Mouse (Mus musculus): ENCODE results near the gene Hadhb. TPM values are rescaled to one million over a fixed set of nuclear protein-coding genes. Genes with fewer than 3 reads are reported as not detected.

Hadhb gene
- polyA plus RNA-seq, 1 experiment from 2014 or later = 147 TPM

GRCm38 (mm10) chr5:30220666-30221065 is 65.6 kb downstream of the Hadhb start:
- ATAC-seq (ENCODE audit: low read depth) (no peak), DNase-seq (ENCODE audit: low spot score) (no peak)
- no peaks in the 10 kb centered on the region for H3K4me1 ChIP-seq (ENCODE audit: control insufficient read depth, insufficient read depth, low read length)
- no peak overlapping the region for H3K4me3 ChIP-seq (ENCODE audit: low read depth, low read length)
- H3K9ac ChIP-seq (ENCODE audit: low read depth, low read length) = no peak overlapping the region
- H3K27ac ChIP-seq (replicated peaks; ENCODE audit: low read depth, low read length) = no peak overlapping the region
- no peak overlapping the region for H3K4me2 ChIP-seq (ENCODE audit: low read depth, low read length)
- 89% methylated on average over 8 of the region's 8 CpGs for WGBS
- no peaks in the 10 kb centered on the region for H3K9me3 ChIP-seq (ENCODE audit: control insufficient read depth, low read length)
- H3K36me3 ChIP-seq (ENCODE audit: control insufficient read depth, insufficient read depth, low read length) = peaks cover 7% of the 10 kb centered on the region; the same call in 1 of the 2 replicates
- no peaks in the 10 kb centered on the region for H3K27me3 ChIP-seq (replicated peaks; ENCODE audit: control insufficient read depth, insufficient read depth, low read length)

- Histone ChIP-seq H3K4me1 (ENCODE audit: control insufficient read depth, insufficient read depth, low read length) (no peaks in the 10 kb centered on the region), H3K27me3 (replicated peaks; ENCODE audit: control insufficient read depth, insufficient read depth, low read length) (no peaks in the 10 kb centered on the region), H3K4me2 (ENCODE audit: low read depth, low read length) (no peak overlapping the region), H3K4me3 (ENCODE audit: low read depth, low read length) (no peak overlapping the region), H3K9me3 (ENCODE audit: control insufficient read depth, low read length) (no peaks in the 10 kb centered on the region), H3K36me3 (ENCODE audit: control insufficient read depth, insufficient read depth, low read length) (peaks cover 7% of the 10 kb centered on the region; the same call in 1 of the 2 replicates), H3K9ac (ENCODE audit: low read depth, low read length) (no peak overlapping the region), H3K27ac (replicated peaks; ENCODE audit: low read depth, low read length) (no peak overlapping the region)
- DNase-seq (ENCODE audit: low spot score) (no peak), ATAC-seq (ENCODE audit: low read depth) (no peak)
- WGBS = 97% methylated on average over 8 of the region's 8 CpGs
Observed at GRCm38 (mm10) chr5:30222681-30223080, 67.6 kb downstream of the Hadhb start.

- 80% methylated on average over 4 of the region's 4 CpGs for WGBS
- H3K4me3 ChIP-seq (ENCODE audit: low read depth, low read length) = no peak overlapping the region
Observed at GRCm38 (mm10) chr5:30230901-30231300, 75.9 kb downstream of the Hadhb start.

GRCm38 (mm10) chr5:30231891-30232270 is 76.8 kb downstream of the Hadhb start:
- H3K4me3 ChIP-seq (ENCODE audit: low read depth, low read length) = peak overlapping the region; percentile 76
- no peaks in the 10 kb centered on the region for H3K27me3 ChIP-seq (replicated peaks; ENCODE audit: control insufficient read depth, insufficient read depth, low read length)
- 42% methylated on average over 16 of the region's 16 CpGs for WGBS
- no peak for DNase-seq (ENCODE audit: low spot score)
- peaks cover 12% of the 10 kb centered on the region for H3K4me1 ChIP-seq (ENCODE audit: control insufficient read depth, insufficient read depth, low read length)
- 0 out of 2 replicates have a peak, but pooled peaks cover 8% of the 10 kb centered on the region for H3K36me3 ChIP-seq (ENCODE audit: control insufficient read depth, insufficient read depth, low read length)
- 0 out of 2 replicates have a peak, but pooled peaks cover 9% of the 10 kb centered on the region for H3K9me3 ChIP-seq (ENCODE audit: control insufficient read depth, low read length)
- no peak for ATAC-seq (ENCODE audit: low read depth)
- H3K27ac ChIP-seq (replicated peaks; ENCODE audit: low read depth, low read length) = no peak overlapping the region; the same call in 1 of the 2 replicates
- peak overlapping the region; percentile 61 for H3K4me2 ChIP-seq (ENCODE audit: low read depth, low read length)
- H3K9ac ChIP-seq (ENCODE audit: low read depth, low read length) = peak overlapping the region; percentile 62

More at GRCm38 (mm10) chr5:30230901-30231300, 75.9 kb downstream of the Hadhb start:
- Histone ChIP-seq H3K4me2 (ENCODE audit: low read depth, low read length) (no peak overlapping the region), H3K4me1 (ENCODE audit: control insufficient read depth, insufficient read depth, low read length) (peaks cover 12% of the 10 kb centered on the region), H3K9me3 (ENCODE audit: control insufficient read depth, low read length) (0 out of 2 replicates have a peak, but pooled peaks cover 9% of the 10 kb centered on the region), H3K27ac (replicated peaks; ENCODE audit: low read depth, low read length) (no peak overlapping the region), H3K9ac (ENCODE audit: low read depth, low read length) (no peak overlapping the region), H3K27me3 (replicated peaks; ENCODE audit: control insufficient read depth, insufficient read depth, low read length) (no peaks in the 10 kb centered on the region), H3K36me3 (ENCODE audit: control insufficient read depth, insufficient read depth, low read length) (0 out of 2 replicates have a peak, but pooled peaks cover 8% of the 10 kb centered on the region)
- ATAC-seq (ENCODE audit: low read depth) (no peak), DNase-seq (ENCODE audit: low spot score) (no peak)

GRCm38 (mm10) chr5:30232271-30232971 is 77.4 kb downstream of the Hadhb start, which contains the start of gene Selenoi:
TSS of gene Selenoi (plus strand) at chr5:30232581.
- Histone ChIP-seq H3K27me3 (replicated peaks; ENCODE audit: control insufficient read depth, insufficient read depth, low read length) (no peaks in the 10 kb centered on the region), H3K36me3 (ENCODE audit: control insufficient read depth, insufficient read depth, low read length) (0 out of 2 replicates have a peak, but pooled peaks cover 8% of the 10 kb centered on the region), H3K9me3 (ENCODE audit: control insufficient read depth, low read length) (0 out of 2 replicates have a peak, but pooled peaks cover 9% of the 10 kb centered on the region), H3K4me1 (ENCODE audit: control insufficient read depth, insufficient read depth, low read length) (peaks cover 12% of the 10 kb centered on the region), H3K4me2 (ENCODE audit: low read depth, low read length) (peak within 1 kb of the TSS; percentile 61), H3K4me3 (ENCODE audit: low read depth, low read length) (peak within 1 kb of the TSS; percentile 76), H3K9ac (ENCODE audit: low read depth, low read length) (peak within 1 kb of the TSS; percentile 79), H3K27ac (replicated peaks; ENCODE audit: low read depth, low read length) (peak within 1 kb of the TSS; percentile 83)
- 2% methylated on average over 48 of the region's 71 CpGs for WGBS
- DNase-seq (ENCODE audit: low spot score) (peak; percentile 99), ATAC-seq (ENCODE audit: low read depth) (peak; percentile 99)

GRCm38 (mm10) chr5:30233042-30233441 is 78.0 kb downstream of the Hadhb start:
- DNase-seq (ENCODE audit: low spot score) (peak; percentile 44), ATAC-seq (ENCODE audit: low read depth) (no peak)
- 0 out of 2 replicates have a peak, but pooled peaks cover 9% of the 10 kb centered on the region for H3K9me3 ChIP-seq (ENCODE audit: control insufficient read depth, low read length)
- H3K4me2 ChIP-seq (ENCODE audit: low read depth, low read length) = peak overlapping the region; percentile 61
- under 1% methylated on average over 15 of the region's 15 CpGs for WGBS
- H3K27ac ChIP-seq (replicated peaks; ENCODE audit: low read depth, low read length) = peak overlapping the region; percentile 83
- no peaks in the 10 kb centered on the region for H3K27me3 ChIP-seq (replicated peaks; ENCODE audit: control insufficient read depth, insufficient read depth, low read length)
- peak overlapping the region; percentile 76 for H3K4me3 ChIP-seq (ENCODE audit: low read depth, low read length)
- H3K4me1 ChIP-seq (ENCODE audit: control insufficient read depth, insufficient read depth, low read length) = peaks cover 12% of the 10 kb centered on the region
- peak overlapping the region; percentile 79 for H3K9ac ChIP-seq (ENCODE audit: low read depth, low read length)
- 0 out of 2 replicates have a peak, but pooled peaks cover 8% of the 10 kb centered on the region for H3K36me3 ChIP-seq (ENCODE audit: control insufficient read depth, insufficient read depth, low read length)

GRCm38 (mm10) chr5:30233979-30234378 is 78.9 kb downstream of the Hadhb start:
- ATAC-seq (ENCODE audit: low read depth) = no peak
- Histone ChIP-seq H3K4me3 (ENCODE audit: low read depth, low read length) (peak overlapping the region; percentile 76), H3K9ac (ENCODE audit: low read depth, low read length) (peak overlapping the region; percentile 79)

More at GRCm38 (mm10) chr5:30233979-30234378, 78.9 kb downstream of the Hadhb start:
- Histone ChIP-seq H3K27ac (replicated peaks; ENCODE audit: low read depth, low read length) (no peak overlapping the region), H3K4me2 (ENCODE audit: low read depth, low read length) (peak overlapping the region; percentile 61), H3K9me3 (ENCODE audit: control insufficient read depth, low read length) (0 out of 2 replicates have a peak, but pooled peaks cover 9% of the 10 kb centered on the region), H3K4me1 (ENCODE audit: control insufficient read depth, insufficient read depth, low read length) (peaks cover 12% of the 10 kb centered on the region), H3K36me3 (ENCODE audit: control insufficient read depth, insufficient read depth, low read length) (0 out of 2 replicates have a peak, but pooled peaks cover 8% of the 10 kb centered on the region), H3K27me3 (replicated peaks; ENCODE audit: control insufficient read depth, insufficient read depth, low read length) (no peaks in the 10 kb centered on the region)
- no peak for DNase-seq (ENCODE audit: low spot score)
- 67% methylated on average over 8 of the region's 8 CpGs for WGBS

All from embryonic facial prominence, embryonic 14.5 days (tissue).